Mouse (Mus musculus) thymus, adult 2 months (tissue): ENCODE data around the gene Sec14l4. TPM values are rescaled to one million over a fixed set of nuclear protein-coding genes. Genes with fewer than 3 reads are reported as not detected.

Experiments
- DNase-seq: peaks from one replicate; pipeline ENCODE4 v3.0.0; 2021
- H3K27ac ChIP-seq: fragments of 200-500 bp; 2 replicates; pipeline ENCODE4 v1.5.1; 2012; ENCODE audit warnings: low read length, control low read depth; ENCODE audit not compliant: control insufficient read depth, insufficient read depth
- H3K27me3 ChIP-seq: fragments of 200-500 bp; 2 replicates; pipeline ENCODE4 v1.6.1; 2012; ENCODE audit warnings: mild to moderate bottlenecking, low read length, moderate library complexity, mixed read lengths; ENCODE audit not compliant: control insufficient read depth, insufficient read depth
- H3K36me3 ChIP-seq: fragments of 200-500 bp; 2 replicates; pipeline ENCODE4 v1.6.1; 2012; ENCODE audit warnings: mild to moderate bottlenecking, low read length, moderate library complexity; ENCODE audit not compliant: control insufficient read depth, insufficient read depth
- H3K4me1 ChIP-seq: fragments of 200-500 bp; replicated peaks from 2 replicates; pipeline ENCODE4 v1.6.1; 2012; ENCODE audit warnings: low read length; ENCODE audit not compliant: control insufficient read depth, insufficient read depth
- H3K4me3 ChIP-seq: fragments of 200-500 bp; 2 replicates; pipeline ENCODE4 v1.5.1; 2012; ENCODE audit warnings: mild to moderate bottlenecking, low read length, control low read depth, moderate library complexity; ENCODE audit not compliant: control insufficient read depth, insufficient read depth
- CTCF ChIP-seq: fragments of 200-500 bp; IDR thresholded peaks from 2 replicates; pipeline ENCODE4 v1.5.1; 2012; ENCODE audit warnings: mild to moderate bottlenecking, control low read depth, low read length, moderate library complexity, borderline replicate concordance; ENCODE audit not compliant: control insufficient read depth, poor library complexity, insufficient read depth; ENCODE audit errors: extremely low read depth
- POLR2A ChIP-seq: fragments of 200-500 bp; IDR thresholded peaks from 2 replicates; pipeline ENCODE4 v1.6.1; 2012; ENCODE audit warnings: mild to moderate bottlenecking, low read length, control low read depth, moderate library complexity; ENCODE audit not compliant: control insufficient read depth, poor library complexity, insufficient read depth; ENCODE audit errors: extremely low read depth
- WGBS: fragments of 180-500 bp; shearing (Covaris S2); methylation state at CpG from one replicate; pipeline ENCODE4 v1.1.7; 2018; 5-methylcytosine and 5-hydroxymethylcytosine counted together
- polyA plus RNA-seq: library from polyadenylated mRNA; depleted of rRNA; stranded (reverse); fragments of >200 nt; gene quantifications from 2 replicates; pipeline ENCODE4 v1.2.3, GENCODE M21; 2012; rRNA removed

The Sec14l4 gene
- 0.44 and 0.85 TPM in 2 replicates for polyA plus RNA-seq

DNA sequence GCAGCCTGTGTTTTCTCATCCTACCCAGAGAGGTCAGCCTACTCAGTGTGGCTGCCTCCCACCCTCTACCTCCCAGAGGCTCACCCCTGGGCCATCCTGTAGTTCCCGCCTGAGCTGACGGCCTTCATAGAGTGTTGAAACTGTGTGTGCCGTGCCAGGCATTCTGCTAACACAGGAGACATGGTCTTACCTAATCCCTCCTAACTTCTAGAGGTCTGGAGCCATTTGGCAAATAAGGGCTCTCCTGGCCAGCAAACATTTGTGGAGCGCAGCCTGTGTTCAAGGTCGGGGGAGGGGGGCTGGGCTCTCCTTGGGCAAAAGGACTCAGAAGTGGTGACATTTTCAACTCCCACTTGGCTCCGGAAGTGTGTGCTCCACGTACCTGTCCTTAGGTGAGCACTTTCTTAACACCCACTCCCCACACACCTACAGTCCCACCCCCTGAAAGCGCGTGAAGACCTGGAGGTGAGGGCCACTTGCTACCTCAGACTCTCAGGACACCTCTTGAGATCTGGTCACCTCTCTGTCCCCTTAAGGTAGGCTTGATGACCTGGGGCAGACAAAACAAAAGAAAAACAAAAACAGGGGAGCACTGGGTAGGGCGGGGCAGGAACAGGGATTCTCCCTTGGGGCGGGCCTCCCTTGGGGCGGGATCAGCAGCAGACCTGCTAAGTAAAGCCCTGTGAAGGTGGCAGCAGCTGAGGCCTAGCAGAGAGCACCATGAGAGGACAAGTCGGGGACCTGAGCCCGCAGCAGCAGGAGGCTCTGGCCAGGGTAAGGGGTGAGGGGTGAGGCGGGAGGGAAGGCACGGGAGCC, at the start of gene Sec14l4:
Sec14l4 (plus strand) TSS at position 337 of the 816 bp plus-strand sequence.
- Histone ChIP-seq H3K36me3 (no peaks in the 10 kb centered on the region), H3K27ac (no peak within 1 kb of the TSS), H3K4me1 (no peaks in the 10 kb centered on the region), H3K4me3 (no peak within 1 kb of the TSS), H3K27me3 (no peaks in the 10 kb centered on the region)
- no peak for DNase-seq
- TF ChIP-seq POLR2A, result no peak
- TF ChIP-seq CTCF, result no peak
- 90% methylated on average over 16 of the region's 16 CpGs for WGBS

- Histone ChIP-seq H3K4me3 (no peak overlapping the region), H3K27me3 (peaks cover 5% of the 10 kb centered on the region), H3K27ac (no peak overlapping the region), H3K4me1 (no peaks in the 10 kb centered on the region), H3K36me3 (peaks cover 27% of the 10 kb centered on the region)
- no peak for DNase-seq
- WGBS, result 73% methylated on average over 6 of the region's 6 CpGs
- TF ChIP-seq CTCF (no peak), POLR2A (no peak)
These were observed 49.7 kb upstream of the Sec14l4 start for GRCm38 (mm10) chr11:3981536-3981935.

DNA sequence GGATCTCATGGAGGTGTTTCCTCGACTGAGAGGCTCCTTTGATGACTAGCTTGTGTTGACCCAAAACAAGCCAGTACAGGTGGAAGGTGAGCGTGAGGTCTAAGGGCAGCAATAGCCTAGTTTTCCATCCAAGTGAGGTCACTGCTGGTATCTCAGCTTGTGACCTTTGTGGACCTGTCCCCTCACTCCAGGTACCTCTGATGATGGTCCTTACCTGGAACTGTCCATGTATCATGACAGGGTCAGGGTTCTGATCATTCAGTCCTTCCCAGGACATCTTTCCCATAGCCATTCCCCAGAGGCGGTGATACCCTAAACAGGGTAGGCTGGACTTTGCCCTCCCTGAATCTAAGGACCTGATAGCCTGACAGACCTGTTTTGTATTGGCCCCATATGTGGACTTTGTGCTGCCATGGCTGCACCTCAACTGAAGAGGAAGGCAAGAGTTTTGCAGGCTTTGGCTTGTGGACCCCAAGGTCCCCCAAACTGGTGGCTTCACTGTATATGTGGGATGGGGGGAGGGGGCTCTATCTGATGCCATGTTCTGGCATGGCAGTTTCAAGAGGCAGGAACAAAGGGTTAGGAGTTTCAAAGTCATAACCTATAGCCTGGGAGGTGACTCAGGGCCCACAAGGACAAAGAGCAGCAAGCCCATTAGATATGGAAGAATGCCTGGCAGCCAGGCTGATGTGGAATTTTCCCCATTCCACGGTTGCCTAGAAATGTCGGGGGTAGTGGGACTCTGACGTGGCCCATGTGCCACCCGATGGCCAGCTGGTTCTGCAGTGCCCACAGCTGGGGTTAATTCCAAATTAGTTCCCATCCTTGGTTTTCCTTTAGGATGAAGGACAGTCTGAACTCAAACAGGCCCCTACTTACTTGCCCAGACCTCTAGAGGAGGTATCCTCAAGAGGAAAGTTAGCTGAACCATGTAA, 48.7 kb upstream of the Sec14l4 start:
- WGBS, result 80% methylated on average over 7 of the region's 7 CpGs
- Histone ChIP-seq H3K4me1 (no peaks in the 10 kb centered on the region), H3K27me3 (peaks cover 5% of the 10 kb centered on the region), H3K36me3 (peaks cover 18% of the 10 kb centered on the region), H3K4me3 (no peak overlapping the region), H3K27ac (no peak overlapping the region)
- no peak for TF ChIP-seq CTCF
- TF ChIP-seq POLR2A, result no peak
- no peak for DNase-seq

DNA sequence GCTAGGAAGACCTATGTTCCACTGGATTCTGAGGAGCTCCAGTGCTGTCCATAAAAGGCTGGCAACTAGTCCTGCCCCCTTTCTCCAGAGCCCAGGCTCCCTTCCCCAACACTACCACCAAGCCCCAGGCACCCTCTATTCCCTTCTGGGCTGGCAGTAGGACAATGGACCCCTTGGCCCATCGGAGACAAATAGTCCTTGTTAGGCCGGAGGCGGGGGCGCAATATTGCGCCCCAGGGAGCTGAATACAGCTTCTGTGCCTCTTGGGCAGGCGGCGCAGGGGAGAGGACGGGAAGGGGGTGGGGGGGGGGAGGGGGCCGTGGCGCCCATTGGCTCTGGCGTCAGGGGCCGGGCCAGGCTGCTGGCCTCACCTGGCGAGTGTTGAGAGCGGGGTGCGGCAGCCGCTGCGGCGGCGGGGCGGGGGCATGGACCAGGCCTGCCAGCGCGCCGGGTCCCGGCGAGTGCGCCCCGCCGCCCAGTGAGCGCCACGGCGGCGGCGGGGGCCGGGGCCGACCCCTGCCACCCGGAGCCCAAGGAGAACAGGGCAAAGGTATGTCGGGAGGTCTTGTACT, 47.9 kb upstream of the Sec14l4 start, which contains the start of gene Gal3st1:
Gal3st1 (plus strand) TSS at position 346 of the 572 bp plus-strand sequence.
- Histone ChIP-seq H3K4me3 (no peak within 1 kb of the TSS), H3K27me3 (peaks cover 5% of the 10 kb centered on the region), H3K36me3 (peaks cover 10% of the 10 kb centered on the region), H3K4me1 (no peaks in the 10 kb centered on the region), H3K27ac (no peak within 1 kb of the TSS)
- TF ChIP-seq CTCF, result no peak
- no peak for TF ChIP-seq POLR2A
- no peak for DNase-seq
- 6% methylated on average over 37 of the region's 37 CpGs for WGBS

- Histone ChIP-seq H3K27ac (no peak overlapping the region), H3K4me3 (no peak overlapping the region), H3K27me3 (peaks cover 5% of the 10 kb centered on the region), H3K36me3 (peaks cover 3% of the 10 kb centered on the region), H3K4me1 (no peaks in the 10 kb centered on the region)
- no peak for TF ChIP-seq CTCF
- TF ChIP-seq POLR2A, result no peak
- DNase-seq, result no peak
- WGBS, result 22% methylated on average over 15 of the region's 15 CpGs
These were observed 47.2 kb upstream of the Sec14l4 start for GRCm38 (mm10) chr11:3983863-3984745.
